Mouse (Mus musculus) cerebellum, adult (tissue): ENCODE results near the gene Rflna.

ENCODE experiments used
- ATAC-seq: cut with Nextera tagmentation; 2 replicates; pipeline ENCODE4 v1.9.2; 2017; ENCODE audit warnings: mild to moderate bottlenecking, moderate library complexity, mixed read lengths; ENCODE audit not compliant: insufficient number of reproducible peaks, low FRiP score, low TSS enrichment

Gene Rflna

DNA sequence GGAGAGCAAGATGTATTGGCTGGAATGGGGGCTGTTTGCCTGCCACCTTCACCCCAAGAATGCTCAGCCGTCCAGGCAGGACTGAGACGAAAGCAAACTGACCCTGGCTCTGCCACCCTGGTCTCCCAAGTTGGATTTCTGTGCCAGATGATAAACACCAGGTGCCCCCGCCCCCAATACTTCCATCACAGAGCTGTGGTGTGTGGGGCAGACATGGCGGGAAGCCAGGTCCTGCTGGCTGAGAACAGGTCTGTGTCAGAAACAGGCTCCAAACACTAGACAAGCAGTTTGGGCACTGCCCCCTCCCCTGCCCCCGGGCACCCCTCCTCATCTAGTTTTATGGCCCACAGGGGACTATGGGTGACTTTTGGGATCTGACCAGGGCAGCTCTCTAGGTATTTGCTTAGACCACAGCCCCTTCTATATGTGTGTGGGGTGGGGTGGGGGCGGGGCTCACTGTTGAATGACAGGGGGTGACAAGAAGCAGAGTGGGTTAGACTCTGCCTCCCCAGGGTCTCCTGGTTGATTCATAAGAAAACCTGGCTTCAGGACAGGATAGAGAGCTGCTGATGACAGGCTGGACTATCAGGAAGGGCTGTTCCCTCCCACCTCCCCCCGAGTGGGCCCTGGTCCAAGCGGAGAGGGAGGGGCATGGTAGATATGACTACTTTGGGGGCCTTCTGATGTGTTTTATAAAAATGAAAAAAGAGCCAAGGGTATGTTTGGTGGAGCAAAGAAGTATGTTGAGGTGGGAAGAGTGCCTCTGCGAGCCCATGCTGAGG, 3.0 kb downstream of the Rflna start:
- ATAC-seq, result no peak

DNA sequence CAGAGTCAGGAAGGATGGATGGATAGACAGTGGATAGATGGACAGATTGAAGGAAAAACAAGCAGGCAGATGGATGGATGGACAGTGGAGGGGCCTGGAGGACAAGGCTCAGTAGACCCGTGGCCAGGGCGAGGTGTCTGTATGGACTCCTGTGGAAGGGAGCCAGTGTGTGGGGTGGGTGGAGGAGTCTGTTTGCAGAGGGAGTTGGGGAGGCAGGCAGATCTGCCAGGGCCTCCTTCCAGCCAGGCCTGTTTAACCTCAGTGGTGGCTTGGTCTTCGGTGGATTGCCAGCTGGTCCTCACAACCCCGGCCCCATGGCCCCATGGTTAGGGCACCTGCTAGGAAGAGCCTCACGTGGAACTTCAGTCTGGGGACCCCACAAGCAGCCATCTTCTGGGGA, 3.9 kb downstream of the Rflna start:
- no peak for ATAC-seq

DNA sequence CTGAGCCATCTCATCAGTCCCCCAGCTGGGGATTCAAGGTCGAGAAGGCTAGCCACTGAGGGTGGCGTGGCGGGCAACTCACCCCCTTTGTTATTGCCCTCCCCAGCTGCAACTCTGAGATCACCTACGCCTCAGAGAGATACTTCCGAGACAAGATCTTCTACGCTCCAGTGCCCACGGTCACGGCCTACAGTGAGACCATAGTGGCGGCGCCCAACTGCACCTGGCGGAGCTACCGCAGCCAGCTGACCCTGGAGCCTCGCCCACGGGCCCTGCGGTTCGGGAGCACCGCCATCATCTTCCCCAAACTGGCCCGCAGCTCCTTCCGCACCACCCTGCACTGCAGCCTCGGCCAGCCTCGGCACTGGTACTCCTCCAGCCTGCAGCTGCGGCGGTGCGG, 8.1 kb downstream of the Rflna start:
- ATAC-seq, result no peak

DNA sequence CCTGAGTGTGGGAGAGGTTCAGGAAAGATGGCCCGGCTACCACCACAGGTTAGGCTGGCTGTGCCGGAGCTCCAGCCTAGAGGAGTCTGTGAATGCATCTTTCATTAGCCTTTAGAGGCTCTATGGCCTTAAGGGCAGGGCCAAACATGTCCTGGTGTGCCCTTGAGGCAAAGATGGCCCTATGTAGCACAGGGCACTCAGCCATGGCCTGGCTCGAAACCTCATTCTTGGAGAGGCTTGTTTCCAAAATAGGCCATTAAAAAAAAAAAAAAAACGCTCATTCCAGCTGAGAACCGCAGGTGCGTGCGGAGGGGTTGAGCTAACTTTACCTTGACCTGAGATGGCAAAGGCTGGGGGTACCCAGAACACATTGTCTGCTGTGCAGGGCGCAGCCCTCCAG, 8.6 kb downstream of the Rflna start:
- no peak for ATAC-seq

DNA sequence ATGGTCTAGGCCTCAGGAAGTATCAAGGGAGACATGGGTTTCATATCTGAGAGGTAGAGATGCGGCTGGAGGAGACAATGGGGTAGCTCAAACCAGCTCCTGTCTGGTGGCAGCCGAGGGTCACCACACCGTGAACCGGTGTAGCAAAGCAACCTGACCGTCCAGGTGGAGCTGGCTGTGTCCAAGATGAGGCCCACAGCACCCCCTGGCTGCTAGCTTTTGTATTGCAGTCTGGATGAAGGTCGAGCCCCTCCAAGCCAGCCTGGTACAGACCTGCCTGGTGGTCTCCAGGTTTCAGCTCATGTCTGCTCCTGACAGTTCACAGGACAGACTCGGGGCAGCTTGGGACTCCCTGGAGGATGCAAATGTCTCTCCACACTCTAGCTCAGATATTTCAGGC, 11.5 kb downstream of the Rflna start:
- ATAC-seq, result 0 out of 2 replicates have a peak, but pooled peaks have one; percentile 20

DNA sequence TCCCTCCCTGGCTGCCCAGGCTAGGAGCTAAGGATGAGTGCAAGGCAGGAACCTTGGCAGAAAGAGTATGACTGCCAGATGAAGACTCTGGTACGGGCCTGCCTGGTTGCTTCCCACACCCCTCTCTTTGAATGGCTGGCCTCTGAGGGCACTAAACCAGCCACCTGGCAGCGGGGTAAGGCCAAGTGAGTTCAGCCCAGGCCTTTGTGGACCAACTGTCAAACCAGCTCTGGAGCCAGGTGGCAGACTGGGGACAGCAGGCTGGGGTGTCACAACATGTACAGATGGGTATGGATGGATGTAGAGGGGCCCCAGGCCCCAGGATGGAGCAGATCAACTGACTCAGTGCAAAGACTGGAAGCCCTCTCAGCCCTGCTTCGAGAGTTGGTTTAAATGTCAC, 12.0 kb downstream of the Rflna start:
- no peak for ATAC-seq

DNA sequence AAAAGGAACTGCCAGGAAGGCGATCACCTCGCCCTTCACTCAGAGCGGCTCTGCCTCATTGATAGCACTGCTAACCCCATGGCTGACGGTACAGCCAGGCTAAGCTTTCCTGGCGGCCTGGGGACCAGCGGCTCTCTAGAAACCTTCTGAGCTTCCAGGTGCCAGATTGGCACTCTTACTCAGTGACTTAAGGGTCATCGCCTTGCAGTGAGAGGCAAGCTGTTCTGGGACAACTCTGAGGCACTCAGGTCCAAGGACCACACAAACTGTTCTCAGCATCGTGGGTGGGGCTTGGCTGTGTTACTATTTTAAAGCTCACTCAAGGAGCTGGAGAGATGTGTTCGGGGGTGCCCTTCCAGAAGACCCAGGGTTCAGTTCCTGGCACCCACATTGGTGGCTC, 12.6 kb downstream of the Rflna start:
- ATAC-seq, result no peak

DNA sequence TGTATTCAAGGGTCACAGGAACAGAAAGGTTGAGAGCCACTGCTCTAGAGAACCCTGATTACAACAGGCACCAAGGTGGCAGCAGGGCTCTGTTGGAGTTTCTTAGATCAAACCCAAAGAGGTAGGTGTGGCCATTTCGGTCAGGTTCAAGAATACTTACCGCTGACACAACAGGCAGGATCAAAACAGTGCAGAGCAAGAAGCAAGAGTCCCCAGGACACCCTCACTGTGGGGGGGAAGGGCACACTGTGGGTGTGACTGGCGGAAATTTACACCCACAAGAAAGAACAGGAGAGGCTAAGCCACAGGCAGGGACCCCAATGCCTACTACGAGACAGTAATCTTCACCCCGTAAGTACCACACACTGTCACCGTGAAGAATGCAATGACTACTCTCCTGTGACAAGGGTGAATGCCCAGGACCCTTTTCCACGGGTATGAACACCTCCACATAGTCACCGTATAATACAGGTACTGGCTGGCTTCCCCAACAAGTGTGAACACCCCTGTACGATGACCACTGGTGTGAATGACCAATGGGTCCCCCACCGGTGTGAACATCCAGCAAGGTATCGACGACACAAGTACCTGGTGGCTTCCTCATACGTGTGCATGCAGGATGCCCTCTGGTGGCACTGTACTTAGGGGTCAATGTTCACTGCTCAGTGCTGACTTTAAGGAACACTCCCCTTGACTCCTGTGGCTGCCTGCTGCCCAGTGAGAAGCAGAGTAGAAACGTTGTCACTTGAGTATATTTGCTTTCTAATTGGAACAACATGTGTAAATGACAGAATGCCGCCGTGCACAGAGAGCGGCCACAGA, 13.6 kb downstream of the Rflna start:
- ATAC-seq, result no peak

DNA sequence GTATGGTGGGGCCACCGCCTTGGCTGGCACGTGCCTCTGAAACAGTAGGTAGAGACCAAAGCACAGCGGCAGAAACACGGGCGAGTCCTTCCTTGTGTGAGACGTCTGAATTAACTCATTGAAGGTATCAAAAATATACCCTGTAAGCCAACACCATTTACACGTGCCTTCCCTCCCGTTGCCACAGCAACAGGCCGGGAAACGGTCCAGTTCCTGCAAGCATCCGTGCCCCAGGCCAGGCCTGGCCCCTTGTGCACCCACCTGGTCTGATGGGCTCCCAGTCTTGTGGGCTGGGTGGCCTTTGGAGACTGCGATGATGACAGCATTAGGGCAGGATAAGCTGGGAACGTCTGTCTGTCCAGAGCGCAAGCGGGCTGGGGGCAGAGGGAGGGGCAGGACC, 14.3 kb downstream of the Rflna start:
- no peak for ATAC-seq

DNA sequence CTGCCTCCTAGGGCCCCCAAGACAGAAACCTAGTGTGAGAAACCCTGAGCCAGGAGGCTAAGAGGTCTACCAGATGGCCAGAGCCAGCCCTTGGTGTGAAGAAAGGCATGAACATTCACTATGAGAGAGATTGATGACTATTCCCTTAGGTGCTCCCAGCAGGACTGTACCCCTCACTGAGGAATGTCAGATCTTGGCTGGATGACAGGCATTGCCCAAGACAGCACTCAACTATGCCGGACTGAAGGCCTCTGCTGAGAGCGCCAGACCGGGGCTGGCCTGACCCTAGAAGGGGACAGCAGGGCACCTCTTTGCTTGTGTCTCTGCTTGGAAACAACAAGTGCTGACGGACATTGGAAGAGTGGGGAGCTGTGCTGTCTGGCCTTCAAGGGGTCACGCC, 16.1 kb downstream of the Rflna start:
- ATAC-seq, result no peak

DNA sequence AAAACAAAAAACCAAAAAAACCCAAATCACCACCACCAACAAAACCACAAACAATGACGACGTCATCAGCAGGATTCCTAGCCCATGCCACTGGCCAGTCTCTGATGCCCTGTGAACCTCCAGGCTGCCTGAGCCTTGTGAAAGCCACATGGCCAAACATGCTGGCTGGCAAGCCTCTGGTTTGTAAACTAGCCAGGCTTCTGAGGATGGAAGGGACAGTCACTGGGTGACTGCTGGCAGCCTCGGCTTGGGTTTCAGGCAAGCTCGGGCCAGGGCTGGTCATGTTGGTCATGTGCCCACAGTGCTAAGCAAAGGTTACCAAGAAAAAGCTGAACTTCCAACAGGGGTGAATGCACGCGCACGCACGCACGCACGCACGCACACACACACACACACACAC, 18.3 kb downstream of the Rflna start:
- peak; percentile 65; the same call in 1 of the 2 replicates for ATAC-seq

DNA sequence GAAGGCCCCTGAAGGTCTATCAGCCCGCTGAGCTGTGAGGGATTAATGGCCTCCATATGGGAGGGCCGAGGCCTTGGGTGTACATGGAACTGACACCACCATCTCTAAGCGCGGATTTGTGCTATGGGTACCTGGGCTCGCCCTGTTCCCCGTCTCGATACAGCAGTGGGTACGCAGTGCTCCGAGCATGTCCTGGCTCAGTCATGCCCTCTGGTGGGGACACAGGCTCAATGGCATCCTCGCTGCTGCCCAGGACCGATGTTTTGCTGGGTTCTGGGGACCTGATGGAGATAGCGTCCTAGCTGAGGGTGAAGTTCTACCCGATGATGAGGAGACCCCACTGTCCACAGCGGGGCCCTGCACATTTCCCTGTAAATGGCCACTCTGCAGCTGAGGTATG, 21.0 kb downstream of the Rflna start:
- no peak for ATAC-seq

DNA sequence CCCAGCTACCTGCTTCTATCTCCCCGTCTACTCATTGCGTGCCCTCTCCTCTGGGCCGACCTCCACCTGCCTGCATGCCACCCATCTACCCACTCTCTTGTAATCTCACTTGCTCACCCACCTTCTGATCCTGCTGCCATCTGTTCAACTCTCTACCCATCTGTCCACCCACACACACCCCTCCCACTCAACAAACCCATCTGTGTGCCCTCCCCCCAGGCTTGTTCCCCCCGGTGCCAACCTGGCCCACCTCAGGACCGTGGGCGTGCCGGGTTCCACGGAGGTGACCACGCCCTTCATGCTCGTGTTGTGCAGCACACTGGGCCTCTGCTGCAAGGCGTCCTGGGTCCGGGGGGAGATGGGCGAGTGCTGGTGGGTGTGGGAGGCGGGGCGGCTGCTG, 25.4 kb downstream of the Rflna start:
- no peak for ATAC-seq

DNA sequence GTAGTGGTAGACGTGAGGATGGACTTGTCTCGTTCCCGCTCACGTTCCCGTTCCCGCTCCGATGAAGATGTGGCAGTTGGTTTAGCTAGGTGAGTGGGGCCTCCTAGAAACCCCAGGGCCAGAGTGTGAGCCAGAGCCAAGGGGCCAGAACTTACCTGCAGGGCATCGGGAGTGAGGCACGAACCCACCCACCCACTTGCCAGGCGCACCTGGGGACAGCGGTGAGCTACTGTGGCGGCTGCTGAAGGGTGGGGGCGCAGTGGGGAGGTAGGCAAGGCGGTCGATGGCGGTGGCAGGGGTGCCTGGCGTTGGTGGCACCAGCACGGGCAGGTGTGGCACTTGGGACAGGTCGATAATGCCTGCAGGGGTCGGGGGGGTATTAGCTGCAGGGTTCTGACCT, 25.9 kb downstream of the Rflna start:
- no peak for ATAC-seq

DNA sequence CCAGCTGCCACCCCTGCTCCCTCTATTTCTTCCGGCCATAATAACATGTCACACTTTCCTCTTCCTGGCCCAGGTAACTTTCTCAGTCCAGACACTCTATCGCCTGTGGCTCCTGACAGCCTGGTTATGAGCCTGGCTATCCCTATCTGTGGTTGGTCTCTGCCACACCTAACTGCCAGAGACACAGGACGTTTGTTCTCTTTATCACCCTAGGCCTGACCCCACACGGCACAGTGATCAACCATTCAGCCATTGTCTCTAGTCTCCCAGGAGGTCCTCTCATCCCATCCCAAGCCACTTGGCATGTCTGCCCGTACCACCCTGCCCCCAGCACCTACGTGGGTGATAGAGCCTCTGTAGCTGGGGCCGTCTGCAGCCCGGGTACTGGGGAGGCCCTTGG, 33.5 kb downstream of the Rflna start:
- no peak for ATAC-seq

DNA sequence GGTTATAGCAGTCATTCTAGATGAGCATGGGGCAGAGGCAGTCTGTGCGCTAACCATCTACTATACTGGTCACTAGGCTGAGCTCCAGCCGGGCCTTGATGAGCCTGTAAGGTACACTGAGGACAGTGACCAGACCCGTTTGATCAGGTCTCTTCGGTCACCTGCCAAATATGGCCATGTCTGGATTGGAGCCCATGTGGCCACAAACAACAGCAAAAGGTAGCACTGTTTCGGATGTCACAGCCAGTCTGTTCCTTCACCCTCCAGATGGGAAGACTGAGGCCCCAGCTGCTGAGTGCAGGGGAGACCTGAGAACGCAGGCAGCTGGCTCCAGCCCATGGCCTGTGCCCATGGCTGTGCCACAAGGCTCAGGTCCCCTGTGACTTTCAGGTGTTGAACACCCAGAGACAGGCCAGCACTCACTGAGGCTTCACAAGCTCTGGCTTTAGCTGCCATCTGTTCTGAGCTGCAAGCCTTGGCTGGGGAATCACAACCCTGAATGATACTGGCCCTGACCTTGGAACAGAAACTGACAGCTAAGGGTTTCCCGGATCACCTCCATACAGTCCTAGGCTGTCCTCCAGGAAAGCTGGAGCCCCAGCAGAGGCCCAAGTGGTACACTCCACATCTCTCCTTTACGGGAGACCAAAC, 36.5 kb downstream of the Rflna start:
- ATAC-seq, result peak; percentile 53; the same call in 1 of the 2 replicates

DNA sequence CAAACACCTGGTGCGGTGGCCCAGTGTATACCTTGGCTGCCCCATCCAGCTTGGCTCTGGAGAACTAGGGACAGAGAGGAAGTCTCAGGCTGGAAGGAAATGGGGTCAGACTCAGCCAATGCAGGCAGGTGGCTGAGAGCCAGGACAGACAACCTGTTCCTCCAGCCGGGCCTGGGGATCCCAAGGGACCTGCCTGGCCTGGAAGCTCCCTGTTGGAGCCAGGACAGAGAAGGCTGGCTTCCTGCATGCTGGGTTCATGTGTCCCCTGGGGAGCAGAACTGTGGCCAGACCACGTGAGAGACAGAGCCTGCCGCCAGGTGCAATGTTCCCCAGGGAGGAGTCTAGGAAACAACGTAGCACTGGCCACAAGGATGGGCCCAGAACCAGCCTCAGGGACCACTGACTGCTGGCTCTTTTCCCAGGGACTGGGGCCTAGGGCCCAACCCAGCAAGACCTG, 37.1 kb downstream of the Rflna start:
- ATAC-seq, result peak; percentile 54

DNA sequence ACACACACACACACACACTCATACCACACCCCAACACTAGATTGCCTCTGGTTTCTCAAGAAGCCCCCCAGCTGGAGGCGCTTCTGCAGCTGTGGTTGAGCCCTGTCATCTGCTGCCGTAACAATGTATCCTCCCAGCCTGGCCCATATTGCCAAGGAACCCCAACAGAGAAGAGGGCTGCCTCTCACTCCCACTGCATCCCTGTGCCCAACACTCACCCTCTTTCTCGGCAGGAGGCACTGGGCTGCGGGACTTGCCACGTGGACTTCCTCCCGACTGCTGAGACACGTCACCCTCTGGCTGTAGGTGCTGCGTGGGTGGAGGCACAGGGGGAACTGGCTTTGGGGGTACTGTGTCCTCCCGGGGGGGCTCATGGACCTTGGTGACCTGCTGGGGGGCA, 38.6 kb downstream of the Rflna start:
- no peak for ATAC-seq

DNA sequence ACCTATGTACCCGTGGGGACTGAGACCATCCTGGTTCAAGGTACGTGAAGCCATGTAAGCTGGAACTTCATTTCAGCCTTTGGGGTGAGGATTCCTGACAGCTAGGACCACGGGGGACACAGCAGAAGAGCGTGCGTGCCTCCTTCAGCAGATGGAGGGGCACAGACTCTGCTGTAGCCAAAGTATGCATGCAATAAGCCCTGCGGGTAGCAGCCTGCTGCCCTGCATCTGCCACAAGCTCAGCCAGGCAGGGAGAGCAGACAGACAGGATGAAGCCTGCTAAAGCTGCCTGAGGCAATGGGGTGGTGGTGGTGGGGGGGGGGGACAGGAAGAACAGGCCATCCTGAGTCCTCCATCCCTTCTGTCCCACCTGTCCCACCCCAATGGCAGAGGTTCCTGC, 40.4 kb downstream of the Rflna start:
- ATAC-seq, result no peak

DNA sequence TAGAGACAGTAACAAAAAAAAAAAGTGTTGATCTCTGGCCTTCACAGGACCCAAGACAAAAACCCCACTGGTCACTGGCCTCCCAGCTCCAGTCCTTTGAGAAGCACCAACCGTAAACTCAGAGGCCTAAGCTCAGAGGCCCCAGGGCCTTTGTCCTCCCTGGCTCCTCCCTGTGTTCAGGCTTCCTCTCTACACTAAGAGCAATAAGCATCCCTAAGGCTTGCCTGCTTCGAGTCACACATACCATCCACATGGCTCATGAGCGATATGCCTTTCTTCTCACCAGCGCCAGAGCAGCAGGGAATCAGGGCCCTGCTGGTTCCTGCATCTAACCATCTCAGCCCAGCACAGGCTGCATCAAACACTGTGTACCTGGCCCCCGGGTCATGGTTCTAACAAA, 42.2 kb downstream of the Rflna start:
- ATAC-seq, result no peak

DNA sequence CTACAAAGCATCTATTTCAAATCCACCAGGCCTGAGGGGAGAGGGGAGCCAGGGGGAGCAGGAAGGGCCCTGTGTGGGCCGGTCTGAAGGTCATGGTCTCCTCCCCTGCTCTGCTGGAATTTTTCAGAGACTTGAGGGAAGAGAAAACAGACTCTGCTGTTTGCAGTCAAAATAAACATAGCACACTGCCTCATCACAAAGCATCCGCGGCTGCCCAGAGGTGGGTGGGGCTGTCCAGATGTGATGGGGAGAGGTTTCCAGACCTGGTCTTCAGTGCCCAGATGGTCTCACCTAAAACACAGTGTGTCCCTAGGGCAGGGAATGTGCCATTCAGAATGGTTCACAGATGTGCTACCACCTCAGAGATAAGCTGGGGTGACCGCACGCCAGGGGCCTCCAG, 43.4 kb downstream of the Rflna start:
- no peak for ATAC-seq
